Mouse (Mus musculus): Measurements from ENCODE around the gene Tcf23.

GRCm38 (mm10) chr5:31000122-31000521 is 31.7 kb downstream of the Tcf23 start:
- no peak for TF ChIP-seq CTCF (IDR thresholded peaks at IDR 0.05; ENCODE audit: control insufficient read depth, insufficient read depth, insufficient replicate concordance, low read depth, low read length)
- TF ChIP-seq POLR2A (IDR thresholded peaks at IDR 0.05; ENCODE audit: control insufficient read depth, low read depth, low read length) = no peak
